Mouse (Mus musculus): ENCODE results near the gene Zfp827.
"Not testable (repeated sequence)": the region's sequence is repeated elsewhere in the genome, so short reads cannot be mapped to it uniquely, and the experiment has no call there.

The Zfp827 gene

DNA sequence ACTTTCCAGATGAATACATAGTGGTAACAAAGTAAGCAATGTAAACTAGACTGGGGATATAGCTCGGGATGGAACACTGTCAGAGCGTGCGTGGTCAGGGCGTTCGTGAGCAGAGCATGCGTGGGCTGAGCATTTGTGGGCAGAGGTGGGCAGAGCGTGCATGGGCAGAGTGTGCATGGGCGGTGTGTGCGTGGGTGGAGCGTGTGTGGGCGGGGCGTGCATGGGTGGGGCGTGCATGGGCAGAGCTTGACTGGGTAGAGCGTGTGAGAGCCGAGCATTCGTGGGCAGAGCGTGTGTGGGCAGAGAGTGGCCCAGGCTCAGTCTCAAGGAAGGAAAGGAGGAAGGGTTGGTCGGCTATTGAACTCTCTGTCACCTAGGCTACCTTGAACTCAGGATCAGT lies 84.2 kb downstream of the Zfp827 start:
- no peak for DNase-seq (ENCODE audit: low spot score)

- DNase-seq (ENCODE audit: low spot score): no peak
These were observed 85.3 kb downstream of the Zfp827 start for GRCm38 (mm10) chr8:79113533-79113932.

GRCm38 (mm10) chr8:79114561-79114960 lies 86.3 kb downstream of the Zfp827 start:
- DNase-seq (ENCODE audit: low spot score): no peak

DNA sequence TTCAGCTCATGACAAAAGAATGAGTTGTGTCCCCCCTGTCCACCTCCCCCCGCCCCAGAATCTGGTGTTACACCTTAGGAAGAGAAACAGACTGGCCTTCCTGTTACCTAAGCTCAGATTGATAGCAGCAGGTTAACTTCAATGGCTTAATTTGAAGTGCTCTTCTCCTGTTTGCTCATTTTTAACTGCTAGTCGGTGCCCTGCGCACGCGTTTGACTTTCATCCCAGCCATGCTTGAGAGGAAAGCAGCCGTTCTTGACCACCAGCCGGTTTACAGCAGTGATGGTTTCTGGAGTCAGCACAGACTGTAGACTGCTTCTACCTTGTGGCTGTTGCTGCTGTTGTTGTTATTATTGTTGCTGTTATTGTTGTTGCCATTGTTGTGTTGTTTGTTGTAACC lies 88.2 kb downstream of the Zfp827 start:
- no peak for DNase-seq (ENCODE audit: low spot score)

GRCm38 (mm10) chr8:79117711-79118110 lies 89.5 kb downstream of the Zfp827 start:
- no peak for DNase-seq (ENCODE audit: low spot score)

GRCm38 (mm10) chr8:79121614-79122013 lies 93.4 kb downstream of the Zfp827 start:
- no peak for DNase-seq (ENCODE audit: low spot score)

GRCm38 (mm10) chr8:79124231-79124630 lies 96.0 kb downstream of the Zfp827 start:
- no peak for DNase-seq (ENCODE audit: low spot score)

DNA sequence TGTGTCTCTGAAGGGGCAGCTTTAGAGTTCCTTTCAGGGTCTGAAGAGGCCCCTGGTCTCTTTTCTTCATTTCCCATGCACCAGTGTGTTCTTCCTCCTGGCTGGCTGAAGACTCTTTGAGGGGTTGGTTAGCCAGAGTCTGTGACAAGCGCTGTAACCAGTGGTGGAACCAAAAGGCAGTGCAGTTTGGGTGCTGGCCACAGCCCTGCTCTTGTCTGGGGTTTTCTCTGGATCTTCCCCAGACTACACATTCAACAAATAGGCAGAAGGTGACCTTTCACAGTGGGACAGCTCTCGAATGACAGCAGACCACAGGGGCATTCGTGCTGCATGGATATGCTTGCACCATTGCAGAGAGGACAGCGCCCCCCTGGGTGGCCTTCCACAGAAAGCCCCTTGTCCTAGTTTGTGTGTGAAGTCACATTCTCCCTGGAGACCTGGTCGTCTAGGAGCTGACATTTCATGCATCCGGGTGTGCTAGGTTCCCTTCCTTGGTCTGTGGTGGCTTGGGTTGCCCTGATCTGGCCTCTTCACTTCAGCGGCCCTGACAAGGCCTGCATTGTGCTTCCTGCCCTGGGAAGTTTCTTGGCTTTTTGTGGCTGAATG lies 99.1 kb downstream of the Zfp827 start:
- DNase-seq (ENCODE audit: low spot score): no peak

GRCm38 (mm10) chr8:79128534-79128933 lies 100.3 kb downstream of the Zfp827 start:
- DNase-seq (ENCODE audit: low spot score): not testable (repeated sequence)

DNA sequence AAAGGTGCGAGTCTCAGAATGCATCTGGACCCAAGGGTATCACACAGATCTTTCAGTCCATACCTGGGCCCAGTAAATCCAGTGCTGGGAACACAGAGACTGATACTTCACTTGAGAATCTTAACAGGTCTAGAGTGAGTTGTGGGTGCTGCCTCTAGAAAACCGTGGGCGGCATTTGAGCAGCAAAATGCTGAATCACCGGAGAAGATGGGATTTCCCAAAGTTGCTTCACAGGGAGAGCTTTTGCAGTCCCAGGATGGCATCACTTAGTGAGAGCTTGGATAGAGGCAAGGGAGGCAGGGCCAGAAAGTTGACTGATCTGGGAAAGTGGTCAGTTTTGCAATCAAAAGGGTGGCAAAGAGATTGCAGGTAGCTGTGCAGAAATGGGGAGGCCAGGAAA lies 111.4 kb downstream of the Zfp827 start:
- DNase-seq (ENCODE audit: low spot score): no peak

GRCm38 (mm10) chr8:79140981-79141380 lies 112.7 kb downstream of the Zfp827 start:
- DNase-seq (ENCODE audit: low spot score): no peak

DNA sequence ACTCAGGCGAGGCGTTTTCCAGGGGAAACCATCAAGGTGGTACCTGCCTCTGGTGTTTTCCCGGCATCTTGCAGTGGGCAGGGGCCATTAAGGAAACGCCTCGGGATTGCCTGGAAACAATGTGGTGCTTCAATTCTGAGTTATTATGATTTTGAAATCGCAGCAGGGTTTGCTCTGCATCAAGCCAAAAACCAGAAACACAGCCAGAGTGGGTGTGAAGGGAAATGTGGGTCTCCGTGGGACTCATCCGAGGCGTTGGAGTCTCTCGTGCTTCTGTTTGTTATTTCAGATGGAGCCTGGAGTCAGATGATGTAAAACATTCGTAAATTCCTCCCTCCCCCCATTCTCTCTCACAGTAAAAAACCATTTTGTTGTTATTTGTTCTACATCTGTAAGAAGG lies 113.4 kb downstream of the Zfp827 start:
- no peak for DNase-seq (ENCODE audit: low spot score)

GRCm38 (mm10) chr8:79143729-79144128 lies 115.5 kb downstream of the Zfp827 start:
- no peak for DNase-seq (ENCODE audit: low spot score)

GRCm38 (mm10) chr8:79145210-79145609 lies 117.0 kb downstream of the Zfp827 start:
- DNase-seq (ENCODE audit: low spot score): no peak

DNA sequence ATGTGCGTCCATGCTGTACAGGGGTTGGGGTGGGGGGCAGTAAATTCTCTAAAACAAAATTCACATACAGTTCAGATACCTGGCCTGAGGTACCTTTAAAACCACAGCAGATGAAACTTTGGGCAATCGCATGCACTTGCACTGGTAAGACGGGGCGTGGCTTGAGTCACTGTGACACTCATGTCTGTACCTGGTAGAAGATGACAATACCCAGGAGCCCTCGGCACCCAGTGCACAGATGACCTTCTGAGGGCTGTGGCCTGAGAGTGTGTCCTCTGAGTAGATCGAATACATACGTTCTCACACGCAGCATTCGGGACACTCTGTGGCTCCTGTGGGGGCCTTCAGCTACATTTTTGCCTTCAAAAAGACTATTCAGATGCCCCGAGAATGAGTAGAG lies 117.4 kb downstream of the Zfp827 start:
- no peak for DNase-seq (ENCODE audit: low spot score)

DNA sequence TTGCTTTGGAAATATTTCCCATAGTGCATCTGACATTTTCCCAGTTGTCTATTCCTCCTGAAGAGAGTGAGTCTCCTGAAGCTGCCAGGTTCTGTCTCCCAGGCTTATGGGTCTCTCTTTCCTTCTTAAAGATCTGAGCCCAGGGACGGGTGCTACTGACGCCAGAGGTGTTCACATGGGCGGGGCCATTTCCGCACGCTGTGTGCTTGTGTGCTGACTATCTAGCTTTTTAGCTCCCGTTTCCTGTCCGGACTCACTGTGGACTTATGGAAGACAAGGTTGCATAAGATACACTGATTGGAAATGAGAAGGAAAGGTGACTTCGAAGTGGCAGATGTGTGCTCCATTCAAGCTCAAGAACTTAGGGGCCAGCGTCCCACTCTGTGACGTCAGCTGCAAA lies 120.6 kb downstream of the Zfp827 start:
- DNase-seq (ENCODE audit: low spot score): no peak

DNA sequence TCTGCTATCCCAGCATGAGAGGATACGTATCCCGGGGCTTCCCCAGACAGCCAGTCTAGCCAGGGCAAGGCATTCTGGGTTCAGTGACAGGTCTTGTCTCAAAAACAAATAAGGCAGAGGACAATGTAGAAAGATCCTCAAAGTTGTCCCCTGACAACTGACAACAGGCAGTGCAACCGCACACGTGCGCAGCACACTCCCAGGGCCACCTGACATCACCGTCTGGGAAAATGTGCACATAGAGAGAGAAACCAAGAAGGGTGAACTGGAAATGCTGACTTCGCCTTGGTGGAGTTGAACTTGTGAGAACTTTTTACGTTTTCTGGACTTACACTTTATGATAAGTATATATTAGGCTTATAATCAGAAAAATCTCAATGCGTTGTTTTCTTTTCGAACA lies 121.6 kb downstream of the Zfp827 start:
- DNase-seq (ENCODE audit: low spot score): no peak

DNA sequence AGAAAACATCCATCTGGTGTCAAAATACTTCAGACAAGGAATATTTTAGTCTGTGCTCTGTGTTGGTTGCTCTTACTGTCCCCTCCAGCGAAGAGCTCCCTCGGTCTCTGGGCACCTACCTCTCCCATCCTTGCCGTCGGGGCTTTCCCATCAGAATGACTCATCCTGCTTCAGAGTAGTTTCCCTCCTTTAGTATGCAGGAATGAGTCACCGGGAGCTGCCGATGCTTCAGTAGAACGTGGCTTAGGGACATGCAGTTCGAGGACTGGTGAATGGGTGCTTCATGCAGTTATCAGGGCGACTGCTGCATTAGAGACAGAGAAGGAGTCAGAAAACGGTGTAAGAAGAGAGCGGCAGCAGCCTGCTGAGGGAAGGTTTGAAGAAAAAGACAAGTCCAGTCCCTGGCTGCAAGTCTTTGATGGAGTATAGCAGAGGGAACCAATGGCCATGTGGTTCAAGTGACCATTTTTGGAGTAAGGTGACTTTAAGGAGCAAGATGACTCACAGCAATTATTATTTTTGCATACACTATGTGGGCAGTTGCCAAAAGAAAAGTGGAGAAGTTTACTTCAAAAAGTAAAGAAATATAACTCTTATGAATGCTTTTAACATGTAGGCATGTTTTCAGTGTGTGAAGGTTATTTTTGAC lies 122.4 kb downstream of the Zfp827 start:
- DNase-seq (ENCODE audit: low spot score): no peak

GRCm38 (mm10) chr8:79151644-79152043 lies 123.4 kb downstream of the Zfp827 start:
- DNase-seq (ENCODE audit: low spot score): no peak

DNA sequence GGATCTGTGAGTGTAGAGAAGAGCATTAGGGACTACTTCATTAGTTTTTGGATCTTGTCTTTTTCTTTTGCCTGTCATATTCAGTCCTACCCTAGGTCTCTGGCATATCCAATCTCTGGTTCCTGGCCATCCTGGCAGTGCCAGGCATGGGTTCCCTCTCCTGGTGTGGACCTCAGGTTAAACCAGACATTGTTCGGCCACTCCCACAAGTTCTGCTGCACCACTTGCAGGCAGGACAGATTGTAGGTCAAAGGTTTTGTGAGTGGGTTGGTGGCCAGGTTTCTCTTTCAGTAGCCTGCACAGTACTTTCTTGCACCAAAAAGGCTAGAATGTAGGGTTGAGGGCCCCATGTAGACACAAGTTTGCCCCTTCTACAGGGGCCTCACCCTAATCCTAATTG lies 125.0 kb downstream of the Zfp827 start:
- DNase-seq (ENCODE audit: low spot score): no peak

GRCm38 (mm10) chr8:79153637-79154036 lies 125.4 kb downstream of the Zfp827 start:
- no peak for DNase-seq (ENCODE audit: low spot score)

GRCm38 (mm10) chr8:79155556-79156161 lies 127.4 kb downstream of the Zfp827 start:
- no peak for DNase-seq (ENCODE audit: low spot score)

DNA sequence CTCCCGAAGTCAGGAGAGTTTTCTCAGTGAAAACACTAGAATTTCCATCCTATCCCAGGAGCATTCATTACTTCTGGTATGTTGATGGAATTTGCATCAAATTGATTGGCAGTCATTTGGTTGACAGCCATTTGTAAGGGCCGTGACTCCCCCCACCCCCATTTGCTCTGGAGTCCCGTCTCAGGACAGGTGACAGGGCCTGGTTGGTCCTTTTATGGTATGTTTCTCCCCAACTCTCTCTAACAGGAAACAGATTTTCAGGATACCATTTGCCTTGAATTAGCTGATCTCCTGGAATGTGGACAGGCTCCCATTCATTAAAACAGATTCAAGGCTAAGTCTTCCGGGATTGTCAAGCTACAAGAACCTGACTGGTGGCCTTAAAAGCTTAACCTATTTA lies 129.1 kb downstream of the Zfp827 start:
- no peak for DNase-seq (ENCODE audit: low spot score)

- DNase-seq (ENCODE audit: low spot score): no peak
These were observed 130.1 kb downstream of the Zfp827 start for GRCm38 (mm10) chr8:79158357-79158756.

Data from retina, embryonic 14.5 days (tissue).